Mouse (Mus musculus): ENCODE data around the gene Spsb4. TPM values are rescaled to one million over a fixed set of nuclear protein-coding genes. Genes with fewer than 3 reads are reported as not detected.

The Spsb4 gene
- polyA plus RNA-seq, 1 experiment: 0.43 TPM

DNA sequence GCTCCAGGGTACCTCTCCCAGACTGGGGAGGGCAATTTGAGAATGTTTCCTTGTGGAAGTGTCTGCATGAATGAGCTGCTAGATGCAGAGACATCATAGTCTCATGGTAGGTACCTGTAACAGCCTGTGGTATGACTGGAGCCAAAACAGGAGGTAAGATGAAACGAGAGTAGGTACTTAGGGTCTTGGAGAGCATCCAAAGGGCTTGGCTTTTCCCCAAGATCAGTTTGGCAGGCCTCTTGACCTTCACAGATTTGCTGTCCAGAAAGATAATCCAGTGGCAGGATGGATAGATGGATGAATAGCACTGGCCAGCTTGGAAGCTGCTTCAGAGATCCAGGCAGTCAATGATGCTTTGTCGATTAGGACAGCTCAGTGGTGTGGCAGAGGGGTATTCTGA, 1.0 kb upstream of the Spsb4 start:
- Histone ChIP-seq H3K4me3 (ENCODE audit: control insufficient read depth, insufficient read depth, low read length) (no peak overlapping the region), H3K4me1 (replicated peaks; ENCODE audit: control insufficient read depth, insufficient read depth, low read length) (peaks cover 10% of the 10 kb centered on the region), H3K27me3 (ENCODE audit: control insufficient read depth, insufficient read depth, low read length) (peaks cover 10% of the 10 kb centered on the region), H3K27ac (ENCODE audit: control insufficient read depth, insufficient read depth, low read length) (no peak overlapping the region), H3K36me3 (ENCODE audit: control insufficient read depth, insufficient read depth, low read length) (no peaks in the 10 kb centered on the region)
- DNase-seq: no peak
- 80% methylated on average over 2 of the region's 2 CpGs for WGBS
- no peak for TF ChIP-seq CTCF (IDR thresholded peaks at IDR 0.05; ENCODE audit: borderline replicate concordance, control insufficient read depth, extremely low read depth, insufficient read depth, low read length, poor library complexity)
- TF ChIP-seq POLR2A (IDR thresholded peaks at IDR 0.05; ENCODE audit: control insufficient read depth, extremely low read depth, insufficient read depth, low read length, poor library complexity): no peak

DNA sequence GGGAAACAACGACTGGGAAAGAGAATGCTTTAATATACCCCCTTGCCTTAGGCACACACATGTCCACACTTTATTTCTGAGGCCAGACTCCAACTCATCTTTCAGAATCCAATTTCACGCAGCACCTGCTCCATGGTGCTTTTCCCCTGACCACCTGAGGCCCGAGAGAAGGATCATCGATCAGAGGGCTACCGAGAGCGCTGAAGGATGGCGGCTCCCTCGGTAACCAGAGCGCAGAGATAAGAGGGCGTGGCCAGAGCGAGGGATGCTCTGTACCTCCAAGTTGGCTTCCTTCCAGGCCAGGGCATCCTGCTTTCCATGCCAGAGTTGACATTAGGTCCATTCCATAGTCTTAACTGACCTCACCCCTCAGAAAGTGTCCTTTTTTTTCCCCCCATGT, 588 bp upstream of the Spsb4 start:
- no peak for DNase-seq
- H3K27me3 ChIP-seq (ENCODE audit: control insufficient read depth, insufficient read depth, low read length): peaks cover 10% of the 10 kb centered on the region
- H3K36me3 ChIP-seq (ENCODE audit: control insufficient read depth, insufficient read depth, low read length): no peaks in the 10 kb centered on the region
- H3K27ac ChIP-seq (ENCODE audit: control insufficient read depth, insufficient read depth, low read length): no peak overlapping the region
- 17% methylated on average over 11 of the region's 11 CpGs for WGBS
- TF ChIP-seq CTCF (IDR thresholded peaks at IDR 0.05; ENCODE audit: borderline replicate concordance, control insufficient read depth, extremely low read depth, insufficient read depth, low read length, poor library complexity): no peak
- TF ChIP-seq POLR2A (IDR thresholded peaks at IDR 0.05; ENCODE audit: control insufficient read depth, extremely low read depth, insufficient read depth, low read length, poor library complexity): no peak
- peaks cover 10% of the 10 kb centered on the region for H3K4me1 ChIP-seq (replicated peaks; ENCODE audit: control insufficient read depth, insufficient read depth, low read length)
- no peak overlapping the region for H3K4me3 ChIP-seq (ENCODE audit: control insufficient read depth, insufficient read depth, low read length)

DNA sequence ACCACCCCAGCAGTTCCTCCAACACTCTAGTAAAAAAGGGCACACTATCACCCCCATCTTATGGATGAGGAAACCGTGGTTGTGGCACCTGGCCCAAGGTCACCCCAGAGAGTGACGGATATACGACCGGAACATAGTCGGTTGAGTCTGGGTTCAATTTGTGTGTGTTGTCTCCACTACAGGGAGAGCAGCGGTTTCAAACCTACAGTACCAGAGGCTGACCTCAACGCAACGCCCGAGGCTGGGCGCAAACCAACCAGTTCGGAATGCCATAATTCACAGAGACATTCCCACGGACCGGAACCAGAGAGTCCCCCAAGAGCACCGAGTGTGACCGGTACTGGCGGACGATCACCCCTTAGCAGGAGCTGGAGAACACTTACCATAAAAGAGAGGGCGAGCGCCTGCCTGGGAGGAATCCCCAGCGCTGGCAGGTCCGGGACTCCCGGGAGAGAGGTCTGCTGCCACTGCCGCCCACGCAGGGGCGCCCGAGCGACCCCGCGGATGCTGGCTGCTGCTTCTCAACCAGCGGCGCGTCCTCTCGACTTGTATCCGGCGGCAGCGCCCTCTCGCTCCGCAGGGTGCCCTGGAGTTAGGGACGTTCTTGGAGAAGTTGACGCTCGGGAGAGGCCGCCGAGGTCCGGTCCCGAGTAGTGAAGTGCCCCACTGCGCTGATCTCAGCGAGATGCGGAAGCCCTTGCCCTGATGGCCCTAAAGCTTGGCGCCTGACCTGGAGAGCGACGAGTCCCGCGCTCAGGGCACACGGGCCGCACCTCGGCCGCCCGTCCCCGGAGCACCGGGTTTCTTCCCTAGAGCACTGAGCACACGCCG, 617 bp downstream of the Spsb4 start:
- DNase-seq: peak; percentile 71
- no peak for TF ChIP-seq POLR2A (IDR thresholded peaks at IDR 0.05; ENCODE audit: control insufficient read depth, extremely low read depth, insufficient read depth, low read length, poor library complexity)
- no peak for TF ChIP-seq CTCF (IDR thresholded peaks at IDR 0.05; ENCODE audit: borderline replicate concordance, control insufficient read depth, extremely low read depth, insufficient read depth, low read length, poor library complexity)
- under 1% methylated on average over 62 of the region's 62 CpGs for WGBS
- Histone ChIP-seq H3K36me3 (ENCODE audit: control insufficient read depth, insufficient read depth, low read length) (no peaks in the 10 kb centered on the region), H3K4me1 (replicated peaks; ENCODE audit: control insufficient read depth, insufficient read depth, low read length) (peaks cover 10% of the 10 kb centered on the region), H3K4me3 (ENCODE audit: control insufficient read depth, insufficient read depth, low read length) (peak overlapping the region; percentile 37), H3K27me3 (ENCODE audit: control insufficient read depth, insufficient read depth, low read length) (peaks cover 10% of the 10 kb centered on the region), H3K27ac (ENCODE audit: control insufficient read depth, insufficient read depth, low read length) (no peak overlapping the region)

DNA sequence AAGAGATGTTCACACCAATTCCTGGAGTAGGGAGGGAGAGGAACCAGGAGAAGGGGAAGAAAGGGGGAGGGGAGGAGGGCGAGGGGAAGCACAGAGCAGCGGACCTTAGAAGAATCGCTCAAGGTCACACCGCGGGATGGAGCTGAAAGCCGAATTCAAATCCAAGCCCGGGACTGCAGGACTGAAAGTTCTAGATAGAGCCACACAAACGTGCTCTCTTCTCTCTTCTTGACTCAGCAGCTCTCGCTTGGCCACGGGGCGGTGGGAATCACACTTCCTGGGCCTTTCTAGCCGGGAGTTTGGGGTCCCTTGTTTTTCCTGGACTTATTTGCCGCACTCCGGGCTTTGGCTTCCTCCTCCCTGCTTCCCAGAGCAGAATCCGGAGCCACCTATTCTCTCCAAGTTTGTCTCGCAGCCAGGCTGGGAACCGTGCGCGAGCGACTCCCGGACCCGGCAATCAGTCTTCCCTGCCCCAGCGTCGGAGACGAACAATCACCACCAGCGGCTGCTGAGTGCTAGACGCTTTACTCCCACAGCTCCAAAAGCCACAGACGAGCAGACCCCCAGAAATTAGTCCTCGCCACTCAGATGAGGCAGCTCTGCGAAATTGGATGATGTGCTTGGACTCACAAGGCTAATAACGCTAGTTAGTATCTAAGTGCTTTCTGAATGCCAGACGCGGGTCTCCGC, 1.4 kb downstream of the Spsb4 start:
- no peak overlapping the region for H3K27ac ChIP-seq (ENCODE audit: control insufficient read depth, insufficient read depth, low read length)
- peak; percentile 5 for DNase-seq
- no peak overlapping the region for H3K4me3 ChIP-seq (ENCODE audit: control insufficient read depth, insufficient read depth, low read length)
- TF ChIP-seq CTCF (IDR thresholded peaks at IDR 0.05; ENCODE audit: borderline replicate concordance, control insufficient read depth, extremely low read depth, insufficient read depth, low read length, poor library complexity) (no peak), POLR2A (IDR thresholded peaks at IDR 0.05; ENCODE audit: control insufficient read depth, extremely low read depth, insufficient read depth, low read length, poor library complexity) (no peak)
- WGBS: 4% methylated on average over 34 of the region's 34 CpGs
- peaks cover 10% of the 10 kb centered on the region for H3K27me3 ChIP-seq (ENCODE audit: control insufficient read depth, insufficient read depth, low read length)
- H3K4me1 ChIP-seq (replicated peaks; ENCODE audit: control insufficient read depth, insufficient read depth, low read length): peaks cover 10% of the 10 kb centered on the region
- H3K36me3 ChIP-seq (ENCODE audit: control insufficient read depth, insufficient read depth, low read length): no peaks in the 10 kb centered on the region

DNA sequence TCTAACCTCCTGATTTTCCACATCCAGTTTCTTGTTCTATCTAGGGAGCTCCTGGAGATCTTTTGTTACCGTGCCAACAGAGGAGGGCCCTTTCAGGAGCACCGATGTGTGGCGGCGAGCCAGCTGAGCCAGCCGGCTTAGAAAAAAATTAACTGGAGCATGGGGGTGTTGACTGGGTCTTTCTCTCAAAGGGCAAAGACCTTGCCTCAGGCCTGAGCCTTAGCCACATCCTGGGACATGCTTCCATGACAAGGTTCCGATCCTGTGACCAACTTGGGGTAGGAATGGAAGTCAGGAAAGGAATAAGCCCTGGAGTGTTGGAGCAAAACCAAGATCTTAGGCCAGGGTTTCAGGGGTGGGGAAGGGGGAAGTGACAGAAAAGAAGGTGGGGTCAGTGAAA, 2.9 kb downstream of the Spsb4 start:
- peaks cover 10% of the 10 kb centered on the region for H3K4me1 ChIP-seq (replicated peaks; ENCODE audit: control insufficient read depth, insufficient read depth, low read length)
- TF ChIP-seq CTCF (IDR thresholded peaks at IDR 0.05; ENCODE audit: borderline replicate concordance, control insufficient read depth, extremely low read depth, insufficient read depth, low read length, poor library complexity) (no peak), POLR2A (IDR thresholded peaks at IDR 0.05; ENCODE audit: control insufficient read depth, extremely low read depth, insufficient read depth, low read length, poor library complexity) (no peak)
- peaks cover 10% of the 10 kb centered on the region for H3K27me3 ChIP-seq (ENCODE audit: control insufficient read depth, insufficient read depth, low read length)
- no peak overlapping the region for H3K4me3 ChIP-seq (ENCODE audit: control insufficient read depth, insufficient read depth, low read length)
- no peak overlapping the region for H3K27ac ChIP-seq (ENCODE audit: control insufficient read depth, insufficient read depth, low read length)
- 92% methylated on average over 6 of the region's 6 CpGs for WGBS
- DNase-seq: no peak
- no peaks in the 10 kb centered on the region for H3K36me3 ChIP-seq (ENCODE audit: control insufficient read depth, insufficient read depth, low read length)

DNA sequence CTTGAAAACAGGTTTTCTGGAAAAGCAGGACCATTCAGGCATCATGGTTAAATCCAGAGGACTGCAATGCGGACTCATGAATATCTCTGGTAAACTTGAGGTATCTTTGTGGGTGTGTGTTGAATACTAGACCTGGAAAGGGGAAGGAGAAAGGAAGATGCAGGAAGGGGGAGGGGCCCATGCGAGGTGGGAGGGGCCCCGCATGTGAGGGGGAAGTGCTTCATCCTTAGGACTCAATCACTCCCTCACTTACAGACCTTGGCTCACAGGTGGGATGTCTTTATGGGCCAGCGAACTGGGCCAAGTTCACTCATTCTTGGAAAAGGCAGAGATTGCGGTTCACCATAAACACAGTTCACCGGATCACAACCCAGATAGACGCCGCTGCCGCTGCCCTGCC, 4.9 kb downstream of the Spsb4 start:
- Histone ChIP-seq H3K27me3 (ENCODE audit: control insufficient read depth, insufficient read depth, low read length) (peaks cover 8% of the 10 kb centered on the region), H3K4me3 (ENCODE audit: control insufficient read depth, insufficient read depth, low read length) (no peak overlapping the region), H3K27ac (ENCODE audit: control insufficient read depth, insufficient read depth, low read length) (no peak overlapping the region), H3K36me3 (ENCODE audit: control insufficient read depth, insufficient read depth, low read length) (no peaks in the 10 kb centered on the region), H3K4me1 (replicated peaks; ENCODE audit: control insufficient read depth, insufficient read depth, low read length) (peaks cover 10% of the 10 kb centered on the region)
- TF ChIP-seq POLR2A (IDR thresholded peaks at IDR 0.05; ENCODE audit: control insufficient read depth, extremely low read depth, insufficient read depth, low read length, poor library complexity) (no peak), CTCF (IDR thresholded peaks at IDR 0.05; ENCODE audit: borderline replicate concordance, control insufficient read depth, extremely low read depth, insufficient read depth, low read length, poor library complexity) (no peak)
- 80% methylated on average over 9 of the region's 9 CpGs for WGBS
- DNase-seq: no peak
